Mouse (Mus musculus): ENCODE results near the gene Ppp1r15a.
A peak's percentile ranks its signal among the peaks of the same experiment; 100 is the strongest.
"Not testable (repeated sequence)": the region's sequence is repeated elsewhere in the genome, so short reads cannot be mapped to it uniquely, and the experiment has no call there.

Ppp1r15a gene

DNA sequence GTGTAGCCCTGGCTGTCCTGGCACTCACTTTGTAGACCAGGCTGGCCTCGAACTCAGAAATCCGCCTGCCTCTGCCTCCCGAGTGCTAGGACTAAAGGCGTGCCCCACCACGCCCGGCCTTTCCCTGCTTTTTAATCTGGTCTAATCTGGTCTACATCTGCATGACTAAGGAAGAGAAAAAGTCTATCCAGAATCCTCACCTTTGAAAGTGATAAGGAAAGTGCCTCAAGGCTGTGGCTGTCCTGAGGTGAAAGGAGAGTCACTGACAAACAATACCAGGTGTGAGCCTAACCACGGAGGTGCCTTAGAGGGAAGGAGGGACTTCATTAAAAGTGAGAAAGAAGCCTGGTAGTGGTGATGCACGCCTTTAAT is 25.4 kb upstream of the Ppp1r15a start:
- DNase-seq (ENCODE audit: low spot score in 2 of 2): no peak

GRCm38 (mm10) chr7:45550821-45551511 is 24.9 kb upstream of the Ppp1r15a start:
- DNase-seq (ENCODE audit: low spot score in 2 of 2): no peak

DNA sequence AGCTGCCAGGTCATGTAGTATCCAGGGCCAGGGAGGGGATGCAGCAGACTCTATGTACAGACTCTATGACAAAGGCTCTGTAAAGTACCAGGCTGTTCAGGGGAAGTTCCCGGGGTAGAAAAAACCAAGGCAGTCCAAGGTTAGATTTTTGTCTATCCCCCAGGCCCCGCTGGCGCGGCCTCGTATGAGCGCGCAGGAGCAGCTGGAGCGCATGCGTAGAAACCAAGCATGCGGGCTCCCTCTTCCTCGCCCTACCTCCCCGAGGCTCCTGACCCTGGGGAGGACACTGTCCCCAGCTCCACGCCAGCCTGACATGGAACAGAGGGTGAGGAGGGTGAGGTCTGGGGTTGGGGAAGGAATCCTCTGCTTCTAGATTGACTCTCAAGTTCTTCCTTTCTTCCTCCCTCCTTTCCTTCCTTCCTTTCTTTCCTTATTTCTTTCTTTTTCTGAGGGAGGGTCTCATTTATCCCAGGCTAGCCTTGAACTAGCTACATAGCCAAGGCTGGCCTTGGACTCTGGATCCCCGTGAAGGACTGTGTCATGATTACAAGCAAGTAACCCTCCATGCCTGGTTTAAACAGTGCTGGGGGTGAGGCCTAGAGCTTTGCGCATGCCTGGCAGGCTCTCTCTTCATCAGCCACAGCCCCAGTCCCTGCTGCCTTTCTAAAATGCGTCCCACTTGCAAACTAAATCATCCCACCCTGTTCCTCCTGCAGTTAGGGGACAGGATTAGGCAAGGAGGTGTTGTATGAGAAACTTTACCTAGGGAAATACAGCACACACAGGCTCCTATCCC is 23.8 kb upstream of the Ppp1r15a start:
- no peak for DNase-seq (ENCODE audit: low spot score in 2 of 2)

GRCm38 (mm10) chr7:45544525-45544924 is 18.5 kb upstream of the Ppp1r15a start:
- DNase-seq (ENCODE audit: low spot score in 2 of 2): no peak

- no peak for DNase-seq (ENCODE audit: low spot score in 2 of 2)
These were observed 14.1 kb upstream of the Ppp1r15a start for GRCm38 (mm10) chr7:45540213-45540612.

DNA sequence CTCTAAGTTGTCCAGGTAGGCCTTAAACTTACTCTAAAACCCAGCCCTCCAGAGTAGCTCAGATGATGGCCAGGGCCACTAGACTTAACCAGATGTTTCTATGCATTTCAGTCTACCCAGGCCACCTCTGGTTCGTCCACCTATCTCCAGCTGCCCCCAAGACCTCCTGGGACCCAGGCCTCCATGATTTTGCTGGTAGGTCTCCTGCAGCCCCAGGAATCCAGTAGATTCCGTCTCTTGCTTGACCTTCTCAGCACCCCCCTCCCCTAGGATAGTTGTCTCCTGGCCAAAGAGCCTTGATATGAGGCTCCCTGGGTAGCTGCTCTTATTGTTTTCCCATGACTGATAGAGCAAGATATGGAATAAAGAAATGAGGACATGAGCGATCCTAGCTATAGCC is 13.0 kb upstream of the Ppp1r15a start:
- no peak for DNase-seq (ENCODE audit: low spot score in 2 of 2)

GRCm38 (mm10) chr7:45538163-45539041 is 12.3 kb upstream of the Ppp1r15a start:
- DNase-seq (ENCODE audit: low spot score in 2 of 2): peak in 1 of 2 experiments; percentile 49

DNA sequence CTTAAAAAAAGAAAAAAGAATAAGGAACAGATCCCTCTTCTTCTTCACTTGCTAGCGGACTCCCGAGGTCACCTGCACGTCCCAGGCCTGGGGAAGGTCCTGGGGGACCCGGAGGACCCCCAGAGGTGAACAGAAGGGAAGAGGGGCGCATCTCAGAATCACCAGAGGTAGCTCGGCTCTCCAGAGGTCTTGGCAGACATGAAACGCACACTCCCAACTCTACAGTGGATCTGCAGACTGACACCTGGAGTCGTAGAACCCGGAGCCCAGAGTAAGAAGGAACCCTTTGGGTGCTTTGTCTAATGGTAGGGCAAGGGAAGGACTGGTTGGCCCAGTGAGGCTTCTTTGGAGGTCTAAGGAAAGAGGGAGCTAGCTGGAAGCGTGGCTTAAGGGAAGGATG is 11.5 kb upstream of the Ppp1r15a start:
- DNase-seq (ENCODE audit: low spot score in 2 of 2): no peak

DNA sequence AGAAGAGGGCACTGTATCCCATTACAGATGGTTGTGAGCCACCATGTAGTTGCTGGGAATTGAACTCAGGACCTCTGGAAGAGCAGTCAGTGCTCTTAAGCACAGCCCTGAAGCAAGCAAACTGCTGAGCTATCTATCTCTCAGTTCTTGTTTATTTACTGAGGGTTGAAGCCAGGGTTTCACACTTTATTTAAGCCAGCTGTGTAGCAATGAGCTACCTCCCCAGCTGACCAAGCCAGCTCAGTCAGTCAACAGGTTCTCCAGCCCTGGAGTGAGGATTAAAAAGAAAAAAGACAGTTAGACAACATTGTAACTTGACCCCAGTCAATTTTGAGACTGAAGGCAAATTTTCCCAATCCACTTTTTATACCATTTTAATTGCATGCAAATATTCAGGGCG is 9.6 kb upstream of the Ppp1r15a start:
- no peak for DNase-seq (ENCODE audit: low spot score in 2 of 2)

- DNase-seq (ENCODE audit: low spot score in 2 of 2): no peak
These were observed 4.6 kb upstream of the Ppp1r15a start for GRCm38 (mm10) chr7:45530643-45531042.

DNA sequence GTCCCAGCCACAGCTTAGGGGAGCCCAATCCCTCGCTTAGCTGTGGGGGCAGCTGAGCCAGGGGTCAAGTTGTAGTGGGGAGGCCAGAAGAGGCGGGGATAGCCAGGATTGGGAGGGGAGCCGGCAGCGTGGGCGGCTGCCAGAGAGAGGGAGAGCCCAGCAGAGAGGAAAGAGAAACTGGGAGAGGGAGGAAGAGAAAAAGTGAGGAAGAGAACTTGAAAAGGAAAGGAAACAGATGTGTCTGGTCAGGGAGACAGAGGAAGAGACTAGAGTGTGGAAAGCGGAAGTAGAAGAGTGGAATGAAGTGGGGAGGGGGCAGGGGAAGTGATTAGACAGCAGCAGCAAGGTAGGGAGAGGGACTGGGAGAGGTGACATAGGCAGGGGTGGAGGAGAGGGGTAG is 3.4 kb upstream of the Ppp1r15a start:
- no peak for DNase-seq (ENCODE audit: low spot score in 2 of 2)

GRCm38 (mm10) chr7:45527169-45527568 is 1.1 kb upstream of the Ppp1r15a start:
- not testable (repeated sequence) for DNase-seq (ENCODE audit: low spot score in 2 of 2)

DNA sequence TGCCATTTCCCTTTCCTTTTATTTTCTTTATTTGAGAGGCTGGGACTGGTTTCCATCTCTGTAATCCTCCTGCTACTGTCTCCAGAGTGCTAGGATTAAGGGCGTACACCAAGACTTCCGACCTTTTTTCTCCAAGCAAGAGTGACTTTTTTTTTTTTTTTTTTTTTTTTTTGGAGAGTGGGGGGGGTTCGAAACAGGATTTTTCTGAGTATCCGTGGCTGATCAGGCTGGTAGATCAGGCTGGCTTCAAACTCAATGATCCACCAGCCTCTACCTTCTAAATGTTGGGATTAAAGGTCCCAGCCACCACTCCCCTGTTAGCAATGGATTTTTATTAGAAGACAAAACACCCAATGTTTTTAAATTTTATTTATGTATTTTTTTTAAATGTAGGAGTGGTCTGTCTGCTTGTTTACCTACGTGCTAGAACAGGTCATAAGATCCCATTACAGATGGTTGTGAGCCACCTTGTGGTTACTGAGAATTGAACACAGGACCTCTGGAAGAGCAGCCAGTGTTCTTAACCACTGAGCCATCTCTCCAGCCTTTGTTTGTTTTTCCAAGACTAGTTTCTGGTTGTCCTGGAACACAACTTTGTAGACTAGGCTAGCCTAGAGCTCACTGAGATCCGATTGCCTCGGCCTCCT is 529 bp upstream of the Ppp1r15a start:
- no peak for DNase-seq (ENCODE audit: low spot score in 2 of 2)

GRCm38 (mm10) chr7:45524841-45525621 is 1.0 kb downstream of the Ppp1r15a start:
- DNase-seq (ENCODE audit: low spot score in 2 of 2): no peak

- DNase-seq (ENCODE audit: low spot score in 2 of 2): no peak
These were observed 2.3 kb downstream of the Ppp1r15a start for GRCm38 (mm10) chr7:45523678-45524170.

- DNase-seq (ENCODE audit: low spot score in 2 of 2): no peak
These were observed 3.0 kb downstream of the Ppp1r15a start for GRCm38 (mm10) chr7:45522957-45523676.

DNA sequence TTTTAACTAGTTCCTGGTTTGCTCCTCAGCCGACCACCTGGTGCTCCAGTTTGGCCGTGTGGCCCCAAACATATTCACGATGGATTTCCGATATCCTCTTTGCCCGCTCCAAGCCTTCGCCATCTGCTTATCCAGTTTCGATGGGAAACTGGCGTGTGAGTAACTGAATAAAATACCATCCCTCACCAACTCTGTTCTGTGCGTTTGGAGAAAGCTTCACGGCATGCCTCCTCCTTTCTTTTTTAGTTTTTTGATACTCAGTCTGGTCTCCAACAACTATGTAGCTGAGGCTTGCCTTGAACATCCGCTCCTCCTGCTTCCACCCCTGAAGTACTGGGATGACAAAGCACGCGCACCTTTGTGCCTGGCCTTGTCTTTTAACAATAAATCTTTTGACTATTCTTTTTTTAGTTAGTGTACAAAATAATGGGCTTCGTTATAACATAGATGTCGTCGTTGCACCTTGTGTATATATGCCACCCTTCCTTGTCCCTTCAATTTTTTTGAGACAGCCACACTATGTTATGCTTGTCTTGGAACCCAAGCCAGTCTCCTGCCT is 3.8 kb downstream of the Ppp1r15a start:
- no peak for DNase-seq (ENCODE audit: low spot score in 2 of 2)

DNA sequence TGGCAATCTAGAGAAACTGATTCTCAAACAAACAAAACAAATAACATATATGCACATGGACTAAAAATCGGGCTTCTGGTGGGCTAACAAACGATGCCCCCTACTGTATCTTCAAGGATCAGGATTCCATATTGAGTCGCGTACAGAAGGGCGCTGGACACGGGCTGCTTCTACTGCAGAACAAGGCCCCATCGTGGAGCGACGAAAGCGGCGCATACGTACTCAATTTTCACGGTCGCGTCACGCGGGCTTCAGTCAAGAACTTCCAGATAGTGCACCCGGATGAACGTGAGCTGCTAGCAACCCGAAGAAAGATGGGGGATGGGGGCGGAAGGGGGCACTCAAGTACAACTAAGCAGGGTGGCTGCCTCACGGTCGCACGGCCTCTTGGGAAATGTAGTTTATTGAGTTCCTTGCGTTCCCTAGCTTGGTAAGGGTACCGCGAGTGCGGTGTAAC is 4.3 kb downstream of the Ppp1r15a start:
- peak; percentile 79 to 81 for DNase-seq (ENCODE audit: low spot score in 2 of 2)

GRCm38 (mm10) chr7:45520605-45521004 is 5.5 kb downstream of the Ppp1r15a start:
- no peak for DNase-seq (ENCODE audit: low spot score in 2 of 2)
